Mouse (Mus musculus) ES-Bruce4 (cell line): ENCODE results near the gene Ly86. TPM values are rescaled to one million over a fixed set of nuclear protein-coding genes. Genes with fewer than 3 reads are reported as not detected.

Experiments
- H3K27ac ChIP-seq: 2 replicates; pipeline ENCODE4 v1.5.1; 2012; ENCODE audit warnings: low read length, inconsistent platforms; ENCODE audit not compliant: insufficient read depth
- H3K27me3 ChIP-seq: 2 replicates; pipeline ENCODE4 v1.6.1; 2012; ENCODE audit warnings: mild to moderate bottlenecking, low read length, inconsistent platforms; ENCODE audit not compliant: control insufficient read depth, poor library complexity, insufficient read depth, severe bottlenecking
- H3K36me3 ChIP-seq: 2 replicates; pipeline ENCODE4 v1.6.1; 2012; ENCODE audit warnings: inconsistent platforms, mild to moderate bottlenecking, low read length, moderate library complexity; ENCODE audit not compliant: control insufficient read depth, poor library complexity, insufficient read depth, severe bottlenecking
- H3K4me1 ChIP-seq: one replicate; pipeline ENCODE4 v1.8.1; 2011; ENCODE audit warnings: low read length; ENCODE audit not compliant: control insufficient read depth, insufficient read depth
- H3K4me3 ChIP-seq: 2 replicates; pipeline ENCODE4 v1.5.1; 2011; ENCODE audit warnings: low read depth, mild to moderate bottlenecking, low read length
- H3K9ac ChIP-seq: 2 replicates; pipeline ENCODE4 v1.6.1; 2012; ENCODE audit warnings: low read depth, mild to moderate bottlenecking, inconsistent platforms; ENCODE audit not compliant: poor library complexity, severe bottlenecking
- H3K9me3 ChIP-seq: replicated peaks from 2 replicates; pipeline ENCODE4 v1.6.1; 2012; ENCODE audit warnings: mild to moderate bottlenecking, low read length, inconsistent platforms; ENCODE audit not compliant: control insufficient read depth, poor library complexity, insufficient read depth, severe bottlenecking
- CTCF ChIP-seq: IDR thresholded peaks from one replicate; pipeline ENCODE4 v1.8.1; 2011; ENCODE audit warnings: low read depth, low read length
- EP300 ChIP-seq: IDR thresholded peaks from 2 replicates; pipeline ENCODE4 v1.6.1; 2011; ENCODE audit warnings: low read depth, low read length; ENCODE audit not compliant: insufficient read depth
- POLR2A ChIP-seq: IDR thresholded peaks from one replicate; pipeline ENCODE4 v1.8.1; 2011; ENCODE audit warnings: low read length; ENCODE audit not compliant: insufficient read depth
- polyA plus RNA-seq: library from polyadenylated mRNA; stranded (reverse); fragments of >200 nt; gene quantifications from 2 replicates; pipeline ENCODE4 v1.2.4, GENCODE M21; 2011; ENCODE audit warnings: low read depth; ENCODE audit not compliant: missing spikeins, insufficient read depth, insufficient read length

The Ly86 gene
- polyA plus RNA-seq, 1 experiment, result not detected

DNA sequence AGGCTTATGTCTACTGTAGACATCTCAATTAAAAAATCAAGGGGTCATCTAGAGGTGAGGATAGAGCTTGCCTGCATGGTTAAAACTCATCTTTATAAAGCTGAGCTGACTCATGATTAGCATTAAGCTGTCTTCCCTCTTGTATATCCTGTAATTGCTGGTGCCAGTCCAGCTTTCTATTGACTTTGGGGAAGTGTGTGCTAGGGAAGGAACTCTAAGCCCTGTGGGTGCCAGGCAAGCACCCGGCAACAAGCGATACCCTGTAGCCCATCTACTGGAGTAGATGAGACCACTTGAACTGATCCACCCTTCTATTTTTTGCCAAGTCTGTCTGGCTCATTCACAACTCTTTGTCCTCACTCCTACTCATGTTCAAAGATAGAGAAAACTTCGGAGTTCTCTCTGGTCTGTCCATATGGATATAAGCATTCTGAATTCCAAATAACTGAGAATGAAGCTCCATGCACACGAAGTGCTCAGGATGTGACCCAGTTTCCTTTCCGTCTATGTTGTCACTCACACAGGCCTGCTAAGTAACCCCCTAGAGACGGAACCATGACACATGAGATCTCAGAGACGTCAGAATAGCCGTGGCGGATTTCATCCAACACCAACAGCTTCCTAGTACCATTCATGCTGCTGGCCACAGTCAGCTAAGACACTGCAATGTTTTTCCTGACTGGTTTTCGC lies 10.8 kb downstream of the Ly86 start:
- H3K4me3 ChIP-seq, result no peak overlapping the region
- TF ChIP-seq CTCF (no peak), EP300 (no peak), POLR2A (no peak)
- no peak overlapping the region for H3K9ac ChIP-seq

DNA sequence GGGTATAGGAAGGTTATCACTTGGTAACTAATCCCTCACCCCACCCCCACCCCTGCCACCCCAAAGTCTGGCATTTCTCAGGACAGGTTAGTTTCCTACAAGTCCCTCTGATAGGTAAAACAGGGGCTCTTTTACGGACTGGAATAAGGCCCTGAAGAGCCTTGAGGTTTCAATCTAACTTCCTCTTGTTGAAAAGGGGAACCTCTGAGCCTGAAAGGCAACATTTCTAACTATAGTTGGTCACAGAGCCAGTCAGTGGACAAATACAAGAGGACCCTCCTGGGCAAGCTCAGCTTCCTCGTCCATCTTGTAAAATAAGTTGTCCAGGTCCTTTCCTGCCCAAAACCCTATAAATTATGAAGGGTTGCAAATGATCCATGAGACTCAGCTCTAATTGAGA lies 11.5 kb downstream of the Ly86 start:
- H3K4me3 ChIP-seq, result no peak overlapping the region
- H3K36me3 ChIP-seq, result no peaks in the 10 kb centered on the region
- H3K9me3 ChIP-seq, result no peaks in the 10 kb centered on the region
- H3K27ac ChIP-seq, result no peak overlapping the region
- H3K27me3 ChIP-seq, result no peaks in the 10 kb centered on the region
- peaks cover 1% of the 10 kb centered on the region for H3K4me1 ChIP-seq
- H3K9ac ChIP-seq, result no peak overlapping the region
- TF ChIP-seq EP300 (no peak), POLR2A (no peak), CTCF (no peak)

More for the DNA sequence above, 10.8 kb downstream of the Ly86 start:
- no peaks in the 10 kb centered on the region for H3K36me3 ChIP-seq
- no peak overlapping the region for H3K27ac ChIP-seq
- H3K9me3 ChIP-seq, result peaks cover 4% of the 10 kb centered on the region; the same call in 1 of the 2 replicates
- H3K4me1 ChIP-seq, result peaks cover 1% of the 10 kb centered on the region
- no peaks in the 10 kb centered on the region for H3K27me3 ChIP-seq

DNA sequence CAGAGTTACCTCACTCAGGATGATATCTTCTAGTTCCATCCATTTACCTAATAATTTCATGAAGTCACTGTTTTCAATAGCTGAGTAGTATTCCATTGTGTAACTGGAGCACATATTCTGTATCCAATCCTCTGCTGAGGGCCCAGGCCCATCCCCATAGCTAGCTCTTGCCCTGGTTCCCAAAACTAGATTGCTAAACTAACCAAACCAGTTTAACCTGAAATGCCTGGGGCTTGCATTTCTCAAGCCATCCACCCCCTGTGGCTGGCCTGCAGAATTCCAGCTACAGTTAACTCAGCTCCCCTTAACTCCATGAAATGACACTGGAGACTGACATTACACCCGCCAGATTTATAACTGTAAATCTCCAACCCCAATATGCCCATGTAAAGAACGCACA lies 13.1 kb downstream of the Ly86 start:
- Histone ChIP-seq H3K4me1 (peaks cover 1% of the 10 kb centered on the region), H3K27ac (no peak overlapping the region), H3K27me3 (no peaks in the 10 kb centered on the region), H3K36me3 (no peaks in the 10 kb centered on the region), H3K4me3 (no peak overlapping the region), H3K9ac (no peak overlapping the region), H3K9me3 (no peaks in the 10 kb centered on the region)
- no peak for TF ChIP-seq CTCF
- TF ChIP-seq EP300, result peak; percentile 57; the same call in 1 of the 2 replicates

DNA sequence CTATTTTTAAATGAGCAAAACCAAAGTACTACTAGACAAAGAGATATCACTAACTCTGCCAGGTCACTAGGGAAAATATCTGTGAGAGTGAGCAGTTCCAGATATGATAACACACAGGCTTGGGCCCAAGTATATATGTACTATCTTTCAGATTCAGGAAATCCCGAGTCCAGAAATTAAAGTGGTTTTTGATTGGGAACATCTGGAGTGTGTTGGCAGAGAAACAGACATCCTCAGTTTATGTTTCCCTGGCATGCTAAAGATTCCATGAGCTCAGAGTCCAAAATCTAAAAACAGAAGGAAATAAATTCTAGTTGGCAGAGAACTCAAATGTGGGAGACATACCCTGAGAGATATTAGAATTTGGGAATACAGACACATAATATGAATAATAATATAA lies 16.2 kb downstream of the Ly86 start:
- Histone ChIP-seq H3K27ac (no peak overlapping the region), H3K36me3 (no peaks in the 10 kb centered on the region)
- TF ChIP-seq CTCF (no peak), POLR2A (no peak), EP300 (no peak)

DNA sequence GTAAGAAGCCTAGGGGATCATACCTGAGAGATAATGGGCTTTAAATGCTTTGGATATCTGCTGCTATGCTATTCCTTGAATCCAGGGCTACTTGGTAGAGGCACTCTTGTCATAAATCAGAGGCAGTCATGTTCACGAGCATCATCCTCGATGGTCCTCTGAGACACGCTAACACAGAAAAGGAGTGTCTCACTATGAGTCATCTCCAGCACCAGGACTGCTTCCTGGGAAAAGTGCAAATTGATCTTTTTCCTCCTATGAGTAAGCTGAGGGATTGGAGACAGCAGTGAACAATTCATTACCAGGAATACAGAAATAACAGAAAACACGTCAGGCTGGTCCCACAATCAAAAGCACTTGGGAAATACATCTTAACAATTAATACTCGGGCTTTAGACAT lies 19.3 kb downstream of the Ly86 start:
- H3K9me3 ChIP-seq, result no peaks in the 10 kb centered on the region
- no peak overlapping the region for H3K9ac ChIP-seq
- H3K4me3 ChIP-seq, result no peak overlapping the region
- H3K27me3 ChIP-seq, result no peaks in the 10 kb centered on the region
- no peak overlapping the region for H3K27ac ChIP-seq
- H3K36me3 ChIP-seq, result no peaks in the 10 kb centered on the region
- H3K4me1 ChIP-seq, result no peaks in the 10 kb centered on the region
- TF ChIP-seq EP300 (no peak), CTCF (no peak), POLR2A (no peak)

More for the DNA sequence above, 16.2 kb downstream of the Ly86 start:
- peaks cover 1% of the 10 kb centered on the region for H3K4me1 ChIP-seq
- no peaks in the 10 kb centered on the region for H3K9me3 ChIP-seq
- no peak overlapping the region for H3K4me3 ChIP-seq
- no peaks in the 10 kb centered on the region for H3K27me3 ChIP-seq
- H3K9ac ChIP-seq, result no peak overlapping the region

DNA sequence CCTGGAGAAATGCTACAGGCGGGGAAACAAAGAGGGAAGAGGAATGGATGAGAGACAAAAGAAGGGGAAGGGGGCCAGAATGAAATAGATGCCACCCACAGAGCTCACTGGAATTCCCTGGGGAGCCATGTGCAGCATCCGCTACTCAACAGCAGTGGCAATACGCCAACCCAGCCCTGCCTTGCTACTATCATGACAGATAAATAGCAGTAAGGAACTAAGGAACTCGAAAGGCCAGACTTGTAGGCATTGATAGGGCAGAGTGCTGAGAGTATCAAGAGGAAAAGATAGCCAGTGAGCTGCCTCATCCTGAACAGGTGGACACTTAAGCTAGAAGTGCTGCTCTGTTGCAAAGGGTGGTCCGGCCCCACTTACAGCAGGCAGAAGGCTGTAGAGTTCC lies 31.4 kb downstream of the Ly86 start:
- no peak overlapping the region for H3K9ac ChIP-seq
- H3K4me1 ChIP-seq, result no peaks in the 10 kb centered on the region
- TF ChIP-seq CTCF, result no peak
- no peak for TF ChIP-seq EP300
- no peak for TF ChIP-seq POLR2A
- H3K36me3 ChIP-seq, result no peaks in the 10 kb centered on the region
- H3K27ac ChIP-seq, result no peak overlapping the region
- H3K4me3 ChIP-seq, result no peak overlapping the region
- no peaks in the 10 kb centered on the region for H3K9me3 ChIP-seq
- H3K27me3 ChIP-seq, result no peaks in the 10 kb centered on the region
